Mouse (Mus musculus): Measurements from ENCODE around the gene Etnk1. TPM values are rescaled to one million over a fixed set of nuclear protein-coding genes. Genes with fewer than 3 reads are reported as not detected.

Etnk1 gene
- polyA plus RNA-seq, 1 experiment from 2014 or later: 14.1 TPM

GRCm38 (mm10) chr6:143265482-143265881 lies 98.5 kb downstream of the Etnk1 start:
- no peak for ATAC-seq (ENCODE audit: low read depth)
- WGBS: 84% methylated on average over 10 of the region's 10 CpGs

GRCm38 (mm10) chr6:143279222-143279621 lies 112.2 kb downstream of the Etnk1 start:
- H3K4me2 ChIP-seq (ENCODE audit: low read depth, low read length): no peak overlapping the region
- no peaks in the 10 kb centered on the region for H3K9me3 ChIP-seq (ENCODE audit: control insufficient read depth, low read length)
- 44% methylated on average over 3 of the region's 3 CpGs for WGBS

More at GRCm38 (mm10) chr6:143265482-143265881, 98.5 kb downstream of the Etnk1 start:
- Histone ChIP-seq H3K4me3 (ENCODE audit: low read length) (no peak overlapping the region), H3K9me3 (ENCODE audit: control insufficient read depth, low read length) (no peaks in the 10 kb centered on the region), H3K36me3 (ENCODE audit: control insufficient read depth, insufficient read depth, low read length) (no peaks in the 10 kb centered on the region), H3K4me2 (ENCODE audit: low read depth, low read length) (no peak overlapping the region), H3K4me1 (replicated peaks; ENCODE audit: control insufficient read depth, insufficient read depth, low read length) (no peaks in the 10 kb centered on the region), H3K9ac (ENCODE audit: low read length) (no peak overlapping the region), H3K27me3 (ENCODE audit: control insufficient read depth, insufficient read depth, low read depth, low read length) (no peaks in the 10 kb centered on the region), H3K27ac (ENCODE audit: low read length) (no peak overlapping the region)

More at GRCm38 (mm10) chr6:143279222-143279621, 112.2 kb downstream of the Etnk1 start:
- Histone ChIP-seq H3K4me1 (replicated peaks; ENCODE audit: control insufficient read depth, insufficient read depth, low read length) (no peaks in the 10 kb centered on the region), H3K36me3 (ENCODE audit: control insufficient read depth, insufficient read depth, low read length) (no peaks in the 10 kb centered on the region), H3K27me3 (ENCODE audit: control insufficient read depth, insufficient read depth, low read depth, low read length) (no peaks in the 10 kb centered on the region), H3K9ac (ENCODE audit: low read length) (no peak overlapping the region), H3K4me3 (ENCODE audit: low read length) (no peak overlapping the region), H3K27ac (ENCODE audit: low read length) (no peak overlapping the region)
- no peak for ATAC-seq (ENCODE audit: low read depth)

Other genes with a start within 250 kb of the Etnk1 start
- 0.30 and 0.39 TPM in 2 replicates for gene St8sia1, start 202.8 kb upstream of the Etnk1 start, polyA plus RNA-seq (2015; fragmentation: Nextera tagmentation; extraction: Ambion mirVana)
- 26.7 and 27.0 TPM in 2 replicates for gene C2cd5, start 67.1 kb upstream of the Etnk1 start, polyA plus RNA-seq (2015; fragmentation: Nextera tagmentation; extraction: Ambion mirVana)

Measured in lung, embryonic 16.5 days (tissue).